Mouse (Mus musculus) hindbrain, embryonic 16.5 days (tissue): ENCODE data around the gene Eif3f. TPM values are rescaled to one million over a fixed set of nuclear protein-coding genes. Genes with fewer than 3 reads are reported as not detected.

ENCODE experiments used
- polyA plus RNA-seq: library from polyadenylated mRNA; unstranded; fragments of >200 nt; fragmentation: Nextera tagmentation; extraction: Ambion mirVana; gene quantifications from 2 replicates; pipeline ENCODE4 v1.2.1, GENCODE M21; 2015

Gene Eif3f
- polyA plus RNA-seq, 1 experiment from 2014 or later, result 70.9 TPM

Other genes starting within 250 kb of the Eif3f start
- not detected in 2 replicates for gene Olfr512, start 221.1 kb upstream of the Eif3f start, polyA plus RNA-seq
- gene Olfr513, start 183.4 kb upstream of the Eif3f start, polyA plus RNA-seq, result not detected in 2 replicates
- not detected in 2 replicates for gene Olfr514, start 108.4 kb upstream of the Eif3f start, polyA plus RNA-seq
- not detected in 2 replicates for gene Olfr516, start 83.9 kb upstream of the Eif3f start, polyA plus RNA-seq
- gene Olfr517, start 62.0 kb upstream of the Eif3f start, polyA plus RNA-seq, result not detected in 2 replicates
- not detected in 2 replicates for gene Olfr518, start 49.4 kb upstream of the Eif3f start, polyA plus RNA-seq
- gene Olfr519, start 40.0 kb upstream of the Eif3f start, polyA plus RNA-seq, result not detected in 2 replicates
- 0.04 TPM in 1 of 2 replicates, not detected in the other for gene Nlrp10, start 4.2 kb upstream of the Eif3f start, polyA plus RNA-seq
- 41.9 and 50.8 TPM in 2 replicates for gene Tub, start 15.9 kb downstream of the Eif3f start, polyA plus RNA-seq
- 32.2 and 34.3 TPM in 2 replicates for gene Ric3, start 148.9 kb downstream of the Eif3f start, polyA plus RNA-seq
- 35.6 and 48.0 TPM in 2 replicates for gene Lmo1, start 240.8 kb downstream of the Eif3f start, polyA plus RNA-seq